Mouse (Mus musculus) kidney, embryonic 15.5 days (tissue): ENCODE results near the gene Mphosph10. TPM values are rescaled to one million over a fixed set of nuclear protein-coding genes. Genes with fewer than 3 reads are reported as not detected.
A peak's percentile ranks its signal among the peaks of the same experiment; 100 is the strongest.

Experiments
- ATAC-seq: fragments of 200-750 bp; cut with Nextera tagmentation; replicated peaks from 2 replicates; pipeline ENCODE4 v1.8.0; 2017; ENCODE audit warnings: moderate TSS enrichment; ENCODE audit not compliant: low FRiP score
- H3K27ac ChIP-seq: fragments of 300-500 bp; sonication (generic); 2 replicates; pipeline ENCODE4 v1.5.1; 2015; ENCODE audit warnings: mild to moderate bottlenecking, inconsistent platforms
- H3K27me3 ChIP-seq: fragments of 300-500 bp; sonication (generic); 2 replicates; pipeline ENCODE4 v1.6.1; 2015; ENCODE audit warnings: inconsistent platforms
- H3K36me3 ChIP-seq: fragments of 300-500 bp; sonication (generic); 2 replicates; pipeline ENCODE4 v1.6.1; 2015; ENCODE audit warnings: inconsistent platforms
- H3K4me1 ChIP-seq: fragments of 300-500 bp; sonication (generic); 2 replicates; pipeline ENCODE4 v1.6.1; 2015; ENCODE audit warnings: inconsistent platforms
- H3K4me2 ChIP-seq: fragments of 300-500 bp; sonication (generic); 2 replicates; pipeline ENCODE4 v1.6.1; 2015; ENCODE audit warnings: moderate library complexity, mild to moderate bottlenecking, inconsistent platforms
- H3K4me3 ChIP-seq: fragments of 300-500 bp; sonication (generic); replicated peaks from 2 replicates; pipeline ENCODE4 v1.5.1; 2015; ENCODE audit warnings: mild to moderate bottlenecking, inconsistent platforms
- H3K9ac ChIP-seq: fragments of 300-500 bp; sonication (generic); 2 replicates; pipeline ENCODE4 v1.6.1; 2015; ENCODE audit warnings: mild to moderate bottlenecking, inconsistent platforms
- H3K9me3 ChIP-seq: fragments of 300-500 bp; sonication (generic); replicated peaks from 2 replicates; pipeline ENCODE4 v1.6.1; 2016; ENCODE audit warnings: inconsistent platforms
- WGBS: fragments of 180-500 bp; shearing (Covaris S2); methylation state at CpG from one replicate; pipeline ENCODE4 v1.1.7; 2015; ENCODE audit warnings: mixed read lengths; 5-methylcytosine and 5-hydroxymethylcytosine counted together
- polyA plus RNA-seq: library from polyadenylated mRNA; unstranded; fragments of >200 nt; fragmentation: Nextera tagmentation; extraction: Ambion mirVana; gene quantifications from 2 replicates; pipeline ENCODE4 v1.2.1, GENCODE M21; 2015

Mphosph10 gene
- polyA plus RNA-seq, 1 experiment from 2014 or later: 43.2 TPM

GRCm38 (mm10) chr7:64332686-64333085 lies 59.4 kb downstream of the Mphosph10 start:
- no peaks in the 10 kb centered on the region for H3K9me3 ChIP-seq
- no peak overlapping the region for H3K4me3 ChIP-seq
- 97% methylated on average over 1 of the region's 1 CpGs for WGBS
- no peak overlapping the region for H3K9ac ChIP-seq
- H3K27ac ChIP-seq: no peak overlapping the region
- ATAC-seq: no peak
- no peak overlapping the region for H3K4me2 ChIP-seq
- no peaks in the 10 kb centered on the region for H3K27me3 ChIP-seq
- no peaks in the 10 kb centered on the region for H3K4me1 ChIP-seq
- H3K36me3 ChIP-seq: peaks cover 53% of the 10 kb centered on the region

GRCm38 (mm10) chr7:64331309-64331708 lies 60.8 kb downstream of the Mphosph10 start:
- H3K4me2 ChIP-seq: no peak overlapping the region
- H3K9me3 ChIP-seq: no peaks in the 10 kb centered on the region
- no peaks in the 10 kb centered on the region for H3K4me1 ChIP-seq
- no peak overlapping the region for H3K4me3 ChIP-seq
- H3K27ac ChIP-seq: no peak overlapping the region
- H3K9ac ChIP-seq: no peak overlapping the region
- H3K36me3 ChIP-seq: peaks cover 46% of the 10 kb centered on the region
- no peak for ATAC-seq
- H3K27me3 ChIP-seq: no peaks in the 10 kb centered on the region
- WGBS: 86% methylated on average over 3 of the region's 3 CpGs

GRCm38 (mm10) chr7:64327486-64327885 lies 64.6 kb downstream of the Mphosph10 start:
- Histone ChIP-seq H3K36me3 (peaks cover 34% of the 10 kb centered on the region), H3K4me2 (no peak overlapping the region), H3K9ac (no peak overlapping the region), H3K27me3 (no peaks in the 10 kb centered on the region), H3K4me1 (no peaks in the 10 kb centered on the region), H3K9me3 (no peaks in the 10 kb centered on the region), H3K4me3 (no peak overlapping the region), H3K27ac (no peak overlapping the region)
- WGBS: 86% methylated on average over 4 of the region's 4 CpGs
- ATAC-seq: no peak

- peak; percentile 60; the same call in 1 of the 2 replicates for ATAC-seq
- Histone ChIP-seq H3K27ac (no peak overlapping the region), H3K4me1 (no peaks in the 10 kb centered on the region), H3K4me3 (no peak overlapping the region), H3K9ac (no peak overlapping the region), H3K9me3 (no peaks in the 10 kb centered on the region), H3K4me2 (no peak overlapping the region), H3K36me3 (peaks cover 31% of the 10 kb centered on the region), H3K27me3 (no peaks in the 10 kb centered on the region)
- 23% methylated on average over 1 of the region's 1 CpGs for WGBS
Measured at GRCm38 (mm10) chr7:64326892-64327291, 65.2 kb downstream of the Mphosph10 start.

Other genes with a start within 250 kb of the Mphosph10 start
- not detected in 2 replicates for gene Trpm1, start 238.4 kb downstream of the Mphosph10 start, polyA plus RNA-seq
- gene Mtmr10, start 104.6 kb downstream of the Mphosph10 start, polyA plus RNA-seq: 9.1 and 10.2 TPM in 2 replicates
- 6.9 and 8.3 TPM in 2 replicates for gene Fan1, start 18.2 kb downstream of the Mphosph10 start, polyA plus RNA-seq
- 94.4 and 97.5 TPM in 2 replicates for gene Mcee, start 339 bp upstream of the Mphosph10 start, polyA plus RNA-seq
- gene Apba2, start 109.4 kb upstream of the Mphosph10 start, polyA plus RNA-seq: 5.4 and 5.8 TPM in 2 replicates